Mouse (Mus musculus): ENCODE measurements at regions not wholly inside any gene's neighbourhood (a gene's known extent, or its start where the extent isn't known, plus 50 kb on each side); places are given as distances from the start of the nearest gene placed in this dataset.

DNA sequence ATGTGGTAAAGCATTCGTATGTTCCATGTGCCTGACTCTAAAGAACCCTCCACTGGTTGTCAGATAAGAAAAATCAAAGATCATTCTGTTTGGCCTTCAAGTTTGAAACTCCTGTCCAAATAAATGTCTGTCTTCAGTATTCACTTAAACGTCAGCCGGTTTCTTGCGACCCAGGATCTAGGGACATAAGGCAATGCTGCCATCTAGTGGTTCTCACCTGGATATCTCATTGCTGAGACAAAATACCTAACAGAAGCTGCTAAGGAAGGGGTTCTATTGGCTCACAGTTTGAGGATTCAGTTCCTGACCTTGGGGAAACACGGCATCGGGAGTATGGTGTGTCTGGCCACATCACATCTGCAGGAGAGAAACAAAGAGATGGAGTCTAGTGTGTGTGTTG lies 139.5 kb upstream of the Intu start:
- H3K4me1 ChIP-seq (ENCODE audit: control insufficient read depth, insufficient read depth, low read length), result no peaks in the 10 kb centered on the region
- H3K4me3 ChIP-seq (ENCODE audit: low read depth, low read length), result no peak overlapping the region
- no peaks in the 10 kb centered on the region for H3K36me3 ChIP-seq (ENCODE audit: control insufficient read depth, insufficient read depth, low read length, poor library complexity, severe bottlenecking)
- TF ChIP-seq POLR2A (IDR thresholded peaks at IDR 0.05; ENCODE audit: insufficient read depth, low read length) (no peak), EP300 (IDR thresholded peaks at IDR 0.05; ENCODE audit: insufficient read depth, low read depth, low read length) (no peak), CTCF (IDR thresholded peaks at IDR 0.05; ENCODE audit: low read depth, low read length) (no peak)
- H3K9ac ChIP-seq (ENCODE audit: low read depth, poor library complexity, severe bottlenecking), result no peak overlapping the region
- no peaks in the 10 kb centered on the region for H3K9me3 ChIP-seq (replicated peaks; ENCODE audit: control insufficient read depth, insufficient read depth, low read length, poor library complexity, severe bottlenecking)
- H3K27me3 ChIP-seq (ENCODE audit: control insufficient read depth, insufficient read depth, low read length, poor library complexity, severe bottlenecking), result no peaks in the 10 kb centered on the region
- no peak overlapping the region for H3K27ac ChIP-seq (ENCODE audit: insufficient read depth, low read length)

DNA sequence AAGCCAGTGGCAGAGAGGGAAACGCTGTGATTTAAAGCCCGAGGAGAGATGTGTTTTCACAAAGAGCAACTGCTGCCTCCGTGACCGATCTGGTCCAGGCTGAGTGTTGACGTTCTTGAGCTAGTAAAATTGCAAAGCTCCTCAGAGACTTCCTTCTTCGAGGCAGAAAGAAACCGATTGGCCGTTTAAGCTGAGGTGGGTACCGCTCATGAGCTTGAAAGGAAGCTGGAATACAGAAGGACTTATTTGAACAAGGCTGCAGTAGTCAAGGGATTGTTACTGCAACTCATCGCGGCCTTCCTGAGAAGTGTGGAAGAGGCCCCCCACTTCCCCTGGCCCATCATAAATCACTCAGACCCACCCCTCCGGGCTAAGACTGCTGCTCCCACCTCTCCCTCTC lies 132.9 kb upstream of the Intu start:
- no peak overlapping the region for H3K9ac ChIP-seq (ENCODE audit: low read depth, poor library complexity, severe bottlenecking)
- H3K4me3 ChIP-seq (ENCODE audit: low read depth, low read length), result no peak overlapping the region
- no peaks in the 10 kb centered on the region for H3K9me3 ChIP-seq (replicated peaks; ENCODE audit: control insufficient read depth, insufficient read depth, low read length, poor library complexity, severe bottlenecking)
- no peaks in the 10 kb centered on the region; the same call in 1 of the 2 replicates for H3K27me3 ChIP-seq (ENCODE audit: control insufficient read depth, insufficient read depth, low read length, poor library complexity, severe bottlenecking)
- H3K4me1 ChIP-seq (ENCODE audit: control insufficient read depth, insufficient read depth, low read length), result no peaks in the 10 kb centered on the region
- H3K36me3 ChIP-seq (ENCODE audit: control insufficient read depth, insufficient read depth, low read length, poor library complexity, severe bottlenecking), result no peaks in the 10 kb centered on the region
- H3K27ac ChIP-seq (ENCODE audit: insufficient read depth, low read length), result no peak overlapping the region
- TF ChIP-seq POLR2A (IDR thresholded peaks at IDR 0.05; ENCODE audit: insufficient read depth, low read length) (no peak), CTCF (IDR thresholded peaks at IDR 0.05; ENCODE audit: low read depth, low read length) (no peak), EP300 (IDR thresholded peaks at IDR 0.05; ENCODE audit: insufficient read depth, low read depth, low read length) (no peak)

DNA sequence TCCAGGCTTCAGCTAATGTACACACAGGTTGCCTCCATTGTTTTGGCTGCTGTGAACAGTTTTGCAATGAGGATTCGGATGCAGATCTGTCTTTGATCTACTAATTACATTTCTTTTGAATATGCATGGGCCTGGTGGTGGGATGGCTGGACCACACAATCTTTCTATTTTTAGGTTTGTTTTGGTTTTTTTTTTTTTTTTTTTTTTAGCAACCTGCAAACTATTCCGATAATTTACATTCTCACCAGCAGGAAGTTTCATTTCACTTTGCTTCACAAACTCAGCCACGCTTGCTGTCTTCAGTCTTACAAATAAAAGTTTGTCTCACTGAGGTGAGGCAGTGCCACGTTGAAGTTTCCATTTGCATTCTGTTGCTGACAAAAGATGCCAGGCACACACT lies 127.7 kb upstream of the Intu start:
- Histone ChIP-seq H3K36me3 (ENCODE audit: control insufficient read depth, insufficient read depth, low read length, poor library complexity, severe bottlenecking) (no peaks in the 10 kb centered on the region), H3K4me3 (ENCODE audit: low read depth, low read length) (no peak overlapping the region), H3K27me3 (ENCODE audit: control insufficient read depth, insufficient read depth, low read length, poor library complexity, severe bottlenecking) (no peaks in the 10 kb centered on the region), H3K9me3 (replicated peaks; ENCODE audit: control insufficient read depth, insufficient read depth, low read length, poor library complexity, severe bottlenecking) (no peaks in the 10 kb centered on the region), H3K4me1 (ENCODE audit: control insufficient read depth, insufficient read depth, low read length) (no peaks in the 10 kb centered on the region), H3K27ac (ENCODE audit: insufficient read depth, low read length) (no peak overlapping the region), H3K9ac (ENCODE audit: low read depth, poor library complexity, severe bottlenecking) (no peak overlapping the region)
- TF ChIP-seq CTCF (IDR thresholded peaks at IDR 0.05; ENCODE audit: low read depth, low read length) (no peak), POLR2A (IDR thresholded peaks at IDR 0.05; ENCODE audit: insufficient read depth, low read length) (no peak), EP300 (IDR thresholded peaks at IDR 0.05; ENCODE audit: insufficient read depth, low read depth, low read length) (no peak)

GRCm38 (mm10) chr3:40405095-40405948 lies 125.8 kb upstream of the Intu start:
- no peak overlapping the region for H3K9ac ChIP-seq (ENCODE audit: low read depth, poor library complexity, severe bottlenecking)
- no peak for TF ChIP-seq POLR2A (IDR thresholded peaks at IDR 0.05; ENCODE audit: insufficient read depth, low read length)
- no peak for TF ChIP-seq EP300 (IDR thresholded peaks at IDR 0.05; ENCODE audit: insufficient read depth, low read depth, low read length)
- H3K36me3 ChIP-seq (ENCODE audit: control insufficient read depth, insufficient read depth, low read length, poor library complexity, severe bottlenecking), result no peaks in the 10 kb centered on the region
- no peak overlapping the region for H3K27ac ChIP-seq (ENCODE audit: insufficient read depth, low read length)
- no peaks in the 10 kb centered on the region for H3K27me3 ChIP-seq (ENCODE audit: control insufficient read depth, insufficient read depth, low read length, poor library complexity, severe bottlenecking)
- H3K4me1 ChIP-seq (ENCODE audit: control insufficient read depth, insufficient read depth, low read length), result no peaks in the 10 kb centered on the region
- H3K9me3 ChIP-seq (replicated peaks; ENCODE audit: control insufficient read depth, insufficient read depth, low read length, poor library complexity, severe bottlenecking), result no peaks in the 10 kb centered on the region
- H3K4me3 ChIP-seq (ENCODE audit: low read depth, low read length), result no peak overlapping the region

- Histone ChIP-seq H3K9ac (ENCODE audit: low read depth, poor library complexity, severe bottlenecking) (no peak overlapping the region), H3K4me1 (ENCODE audit: control insufficient read depth, insufficient read depth, low read length) (no peaks in the 10 kb centered on the region), H3K4me3 (ENCODE audit: low read depth, low read length) (no peak overlapping the region), H3K9me3 (replicated peaks; ENCODE audit: control insufficient read depth, insufficient read depth, low read length, poor library complexity, severe bottlenecking) (no peaks in the 10 kb centered on the region), H3K27me3 (ENCODE audit: control insufficient read depth, insufficient read depth, low read length, poor library complexity, severe bottlenecking) (no peaks in the 10 kb centered on the region), H3K36me3 (ENCODE audit: control insufficient read depth, insufficient read depth, low read length, poor library complexity, severe bottlenecking) (no peaks in the 10 kb centered on the region), H3K27ac (ENCODE audit: insufficient read depth, low read length) (no peak overlapping the region)
- TF ChIP-seq EP300 (IDR thresholded peaks at IDR 0.05; ENCODE audit: insufficient read depth, low read depth, low read length) (no peak), POLR2A (IDR thresholded peaks at IDR 0.05; ENCODE audit: insufficient read depth, low read length) (no peak), CTCF (IDR thresholded peaks at IDR 0.05; ENCODE audit: low read depth, low read length) (no peak)
Observed at GRCm38 (mm10) chr3:40405949-40406236, 125.2 kb upstream of the Intu start.

- H3K9me3 ChIP-seq (replicated peaks; ENCODE audit: control insufficient read depth, insufficient read depth, low read length, poor library complexity, severe bottlenecking), result no peaks in the 10 kb centered on the region
- no peak overlapping the region for H3K9ac ChIP-seq (ENCODE audit: low read depth, poor library complexity, severe bottlenecking)
- no peak overlapping the region for H3K4me3 ChIP-seq (ENCODE audit: low read depth, low read length)
- H3K27ac ChIP-seq (ENCODE audit: insufficient read depth, low read length), result no peak overlapping the region
- no peaks in the 10 kb centered on the region for H3K27me3 ChIP-seq (ENCODE audit: control insufficient read depth, insufficient read depth, low read length, poor library complexity, severe bottlenecking)
- H3K36me3 ChIP-seq (ENCODE audit: control insufficient read depth, insufficient read depth, low read length, poor library complexity, severe bottlenecking), result no peaks in the 10 kb centered on the region
- H3K4me1 ChIP-seq (ENCODE audit: control insufficient read depth, insufficient read depth, low read length), result no peaks in the 10 kb centered on the region
- TF ChIP-seq CTCF (IDR thresholded peaks at IDR 0.05; ENCODE audit: low read depth, low read length) (no peak), POLR2A (IDR thresholded peaks at IDR 0.05; ENCODE audit: insufficient read depth, low read length) (no peak), EP300 (IDR thresholded peaks at IDR 0.05; ENCODE audit: insufficient read depth, low read depth, low read length) (no peak)
Observed at GRCm38 (mm10) chr3:40408921-40409488, 122.1 kb upstream of the Intu start.
